Mouse (Mus musculus): Measurements from ENCODE around the gene Thsd4.

Thsd4 gene

GRCm38 (mm10) chr9:60198530-60199200, 323.2 kb downstream of the Thsd4 start:
- DNase-seq: no peak

- DNase-seq: no peak
These were observed 326.3 kb downstream of the Thsd4 start for GRCm38 (mm10) chr9:60195502-60195901.

- no peak for DNase-seq
These were observed 326.9 kb downstream of the Thsd4 start for GRCm38 (mm10) chr9:60194905-60195304.

- no peak for DNase-seq
These were observed 329.5 kb downstream of the Thsd4 start for GRCm38 (mm10) chr9:60192321-60192720.

GRCm38 (mm10) chr9:60187437-60187836, 334.4 kb downstream of the Thsd4 start:
- DNase-seq: no peak

- no peak for DNase-seq
These were observed 334.9 kb downstream of the Thsd4 start for GRCm38 (mm10) chr9:60186948-60187347.

- no peak for DNase-seq
These were observed 337.8 kb downstream of the Thsd4 start for GRCm38 (mm10) chr9:60184083-60184482.

- DNase-seq: no peak
These were observed 339.5 kb downstream of the Thsd4 start for GRCm38 (mm10) chr9:60182371-60182770.

GRCm38 (mm10) chr9:60180936-60181335, 340.9 kb downstream of the Thsd4 start:
- no peak for DNase-seq

GRCm38 (mm10) chr9:60180114-60180513, 341.7 kb downstream of the Thsd4 start:
- no peak for DNase-seq

GRCm38 (mm10) chr9:60176311-60176710, 345.5 kb downstream of the Thsd4 start:
- no peak for DNase-seq

- peak; percentile 13 to 24 for DNase-seq
These were observed 349.3 kb downstream of the Thsd4 start for GRCm38 (mm10) chr9:60172459-60173060.

- no peak for DNase-seq
These were observed 354.9 kb downstream of the Thsd4 start for GRCm38 (mm10) chr9:60166990-60167389.

- no peak for DNase-seq
These were observed 361.0 kb downstream of the Thsd4 start for GRCm38 (mm10) chr9:60160855-60161254.

GRCm38 (mm10) chr9:60160194-60160593, 361.7 kb downstream of the Thsd4 start:
- no peak for DNase-seq

GRCm38 (mm10) chr9:60152990-60153389, 368.9 kb downstream of the Thsd4 start:
- DNase-seq: no peak

GRCm38 (mm10) chr9:60151897-60152627, 369.8 kb downstream of the Thsd4 start:
- no peak for DNase-seq

- no peak for DNase-seq
These were observed 371.3 kb downstream of the Thsd4 start for GRCm38 (mm10) chr9:60150511-60150910.

GRCm38 (mm10) chr9:60148988-60149387, 372.9 kb downstream of the Thsd4 start:
- DNase-seq: no peak

GRCm38 (mm10) chr9:60147401-60147800, 374.4 kb downstream of the Thsd4 start:
- no peak for DNase-seq

GRCm38 (mm10) chr9:60143816-60144215, 378.0 kb downstream of the Thsd4 start:
- no peak for DNase-seq

- DNase-seq: peak in 1 of 2 experiments; percentile 5
These were observed 380.7 kb downstream of the Thsd4 start for GRCm38 (mm10) chr9:60141081-60141514.

- no peak for DNase-seq
These were observed 381.4 kb downstream of the Thsd4 start for GRCm38 (mm10) chr9:60140411-60140810.

- no peak for DNase-seq
These were observed 382.4 kb downstream of the Thsd4 start for GRCm38 (mm10) chr9:60139446-60139845.
